Mouse (Mus musculus): ENCODE measurements around the gene Stox2.
A peak's percentile ranks its signal among the peaks of the same experiment; 100 is the strongest.

The Stox2 gene

GRCm38 (mm10) chr8:47242207-47243004 lies 203.8 kb downstream of the Stox2 start:
- peak; percentile 77 for DNase-seq (ENCODE audit: low spot score)

DNA sequence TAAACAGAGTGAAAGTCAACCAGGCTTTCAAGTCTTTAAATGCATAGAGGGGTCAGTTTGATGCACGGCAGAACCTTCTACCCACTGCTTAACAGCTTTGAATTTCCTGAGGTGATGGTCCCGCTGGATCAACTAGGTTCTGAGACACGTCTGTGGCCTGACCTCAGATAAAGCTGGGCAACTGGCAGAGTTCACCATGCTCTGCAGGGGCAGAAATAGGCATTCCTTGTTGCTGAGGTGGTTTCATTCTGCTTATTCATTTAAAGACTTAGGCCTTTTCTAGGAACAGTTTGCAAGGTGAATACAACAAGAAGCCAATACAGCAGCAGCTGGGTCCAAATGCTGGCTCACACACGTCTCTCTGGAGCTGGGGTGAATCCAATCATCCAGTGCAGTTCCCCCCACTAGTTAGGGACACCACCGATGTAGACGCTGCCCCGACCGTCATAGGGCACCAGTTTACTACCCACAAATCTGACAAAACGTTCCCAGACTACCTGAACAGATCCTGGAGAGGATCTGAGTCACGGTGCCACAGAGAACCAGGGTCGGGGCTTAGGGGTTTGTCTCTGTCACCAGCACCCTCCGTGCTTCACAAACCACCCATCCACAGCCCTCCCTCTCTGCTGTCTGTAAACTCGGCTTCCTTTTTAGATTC lies 204.6 kb downstream of the Stox2 start:
- DNase-seq (ENCODE audit: low spot score) = no peak

DNA sequence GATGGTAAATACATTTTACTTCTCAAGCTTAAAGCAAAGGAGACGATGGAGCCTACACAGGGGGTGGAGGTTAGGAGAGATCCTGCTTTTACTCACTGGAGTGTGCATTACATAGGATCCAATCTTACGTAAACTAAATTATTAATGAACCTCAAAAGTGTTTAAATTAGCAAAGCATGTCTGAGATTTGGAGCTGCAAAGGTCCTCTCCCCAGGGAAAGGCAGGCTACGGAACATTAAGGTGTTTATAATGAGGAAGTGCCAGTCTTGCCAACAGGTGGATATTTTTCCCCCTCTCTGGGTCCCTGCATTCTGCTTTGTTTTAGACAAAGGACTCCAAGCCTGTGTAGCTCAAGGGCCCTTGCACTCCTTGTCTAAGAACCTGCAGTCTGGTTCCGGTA lies 205.3 kb downstream of the Stox2 start:
- no peak for DNase-seq (ENCODE audit: low spot score)

GRCm38 (mm10) chr8:47240266-47240665 lies 205.9 kb downstream of the Stox2 start:
- no peak for DNase-seq (ENCODE audit: low spot score)

DNA sequence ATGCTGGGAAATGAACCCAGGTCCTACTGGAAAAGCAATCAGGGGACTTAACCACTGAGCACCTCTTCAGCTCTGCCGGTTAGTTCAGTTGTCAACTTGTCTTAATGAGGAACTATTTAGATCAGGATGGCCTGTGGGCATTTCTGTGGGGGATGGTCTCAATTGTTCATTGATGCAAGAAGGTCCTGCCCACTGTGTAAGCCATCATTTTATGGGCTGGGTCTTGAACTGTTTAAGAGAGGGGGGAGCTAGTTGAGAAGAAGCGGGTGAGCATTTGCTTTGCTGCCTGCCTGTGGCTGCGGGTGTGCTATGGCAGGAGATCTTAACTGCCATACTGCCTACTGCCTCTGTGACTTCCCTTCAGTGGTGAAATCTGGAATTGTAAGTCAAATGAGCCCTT lies 214.1 kb downstream of the Stox2 start:
- DNase-seq (ENCODE audit: low spot score) = no peak

- no peak for DNase-seq (ENCODE audit: low spot score)
Measured at GRCm38 (mm10) chr8:47230057-47230456, 216.1 kb downstream of the Stox2 start.

GRCm38 (mm10) chr8:47221851-47222250 lies 224.3 kb downstream of the Stox2 start:
- no peak for DNase-seq (ENCODE audit: low spot score)

GRCm38 (mm10) chr8:47221191-47221590 lies 225.0 kb downstream of the Stox2 start:
- no peak for DNase-seq (ENCODE audit: low spot score)

GRCm38 (mm10) chr8:47220390-47220789 lies 225.8 kb downstream of the Stox2 start:
- DNase-seq (ENCODE audit: low spot score) = no peak

GRCm38 (mm10) chr8:47218536-47218935 lies 227.6 kb downstream of the Stox2 start:
- no peak for DNase-seq (ENCODE audit: low spot score)

DNA sequence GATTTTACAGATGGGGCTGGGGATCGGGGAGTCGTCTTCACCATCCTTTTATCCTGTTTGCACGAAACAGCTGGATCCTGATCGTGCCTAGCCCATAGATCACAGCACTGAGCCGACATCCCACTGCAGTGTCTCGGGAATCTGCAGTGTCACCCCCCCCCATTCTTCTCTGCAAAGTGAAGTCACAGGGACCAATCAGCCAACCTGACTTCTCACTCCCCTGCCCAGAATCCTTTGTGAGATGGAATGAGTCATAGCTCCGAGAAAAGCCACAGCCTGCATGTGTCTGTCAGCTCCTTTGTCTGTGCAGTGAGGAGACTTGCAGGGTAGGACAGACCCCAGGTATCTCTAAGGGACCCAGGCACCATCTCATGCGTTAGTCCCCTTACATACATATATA lies 228.1 kb downstream of the Stox2 start:
- no peak for DNase-seq (ENCODE audit: low spot score)

- no peak for DNase-seq (ENCODE audit: low spot score)
Measured at GRCm38 (mm10) chr8:47212124-47212523, 234.0 kb downstream of the Stox2 start.

GRCm38 (mm10) chr8:47211226-47211625 lies 234.9 kb downstream of the Stox2 start:
- no peak for DNase-seq (ENCODE audit: low spot score)

DNA sequence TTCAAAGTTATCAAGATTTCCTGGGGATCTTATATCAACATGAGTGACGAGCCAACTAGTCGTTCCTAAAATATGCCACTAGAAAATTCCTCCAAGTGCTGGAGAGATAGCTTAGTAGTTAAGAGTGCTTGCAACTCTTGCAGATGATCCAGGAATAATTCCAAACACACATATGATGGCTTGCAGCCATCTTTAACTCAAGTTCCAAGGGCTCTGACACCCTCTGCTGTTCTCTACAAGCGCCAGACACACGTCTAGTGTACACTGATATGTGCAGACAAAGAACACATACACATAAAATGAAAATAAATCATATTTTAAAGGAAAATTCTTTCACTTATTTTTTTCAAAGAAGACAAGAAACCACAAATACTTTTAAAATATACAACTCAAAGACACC lies 237.9 kb downstream of the Stox2 start:
- no peak for DNase-seq (ENCODE audit: low spot score)

DNA sequence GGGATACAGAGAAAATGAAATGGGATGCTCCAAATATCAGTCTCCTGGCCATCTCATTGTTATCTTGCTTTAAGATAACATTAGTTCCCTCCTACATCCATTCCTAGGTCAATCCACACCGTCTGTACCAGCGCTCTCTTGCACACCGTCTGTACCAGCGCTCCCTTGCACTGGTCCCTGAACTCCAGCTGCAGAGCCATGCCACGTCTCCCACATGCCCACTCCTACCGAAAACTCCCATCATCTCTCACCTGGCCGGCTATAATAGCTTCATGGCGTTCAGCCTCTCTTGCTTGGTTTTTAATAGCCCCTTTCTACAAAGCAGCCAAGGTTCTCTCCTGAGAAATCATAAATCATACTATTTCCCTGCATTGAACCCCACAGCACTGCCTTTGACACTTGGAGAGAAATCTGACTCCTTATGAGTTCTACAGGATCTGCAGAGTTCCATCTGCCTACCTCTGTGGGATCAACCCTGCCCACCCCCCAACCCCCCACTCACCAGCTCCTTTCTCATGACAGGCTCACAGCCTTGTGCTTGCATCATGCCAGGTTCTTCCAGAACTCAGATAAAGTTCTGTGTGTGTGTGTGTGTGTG lies 239.4 kb downstream of the Stox2 start:
- no peak for DNase-seq (ENCODE audit: low spot score)

DNA sequence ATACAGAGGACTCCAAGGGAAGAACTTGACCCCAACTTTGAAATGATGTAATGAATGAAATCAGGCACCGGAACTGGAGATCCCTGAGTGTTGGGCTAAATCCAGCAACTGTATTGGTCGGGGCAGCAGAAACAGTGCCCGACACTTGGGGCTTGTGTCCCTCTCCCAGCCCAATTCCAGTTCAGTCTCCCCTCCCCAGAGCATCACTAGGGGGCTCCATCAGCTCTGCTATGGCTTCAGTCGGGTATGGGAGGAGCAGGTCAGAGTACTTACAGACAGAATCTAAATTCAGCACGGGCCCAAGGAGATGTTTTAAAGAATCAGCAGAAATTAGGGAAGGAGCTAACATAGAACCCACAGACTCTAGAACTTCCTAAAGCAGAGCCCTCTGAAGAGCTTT lies 240.7 kb downstream of the Stox2 start:
- DNase-seq (ENCODE audit: low spot score) = no peak

DNA sequence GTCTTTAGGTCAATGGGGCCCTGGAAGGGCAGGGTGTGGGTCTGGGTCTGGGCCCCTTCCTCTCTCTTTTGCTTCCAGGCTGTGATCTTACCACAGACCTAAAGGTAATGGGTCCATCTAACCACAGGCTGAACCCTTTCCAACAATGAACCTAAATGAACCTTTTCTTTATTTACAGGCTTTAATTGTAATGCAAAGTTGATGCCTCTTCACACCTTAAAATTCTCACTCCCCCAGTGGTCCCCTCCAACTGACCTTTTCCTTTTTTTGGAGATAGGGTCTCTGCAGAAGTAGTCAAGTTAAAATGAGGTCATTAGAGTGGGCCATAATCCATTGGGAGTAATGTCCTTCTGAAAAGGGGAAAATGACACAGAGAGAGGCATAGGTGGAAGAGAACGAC lies 249.8 kb downstream of the Stox2 start:
- no peak for DNase-seq (ENCODE audit: low spot score)

- no peak for DNase-seq (ENCODE audit: low spot score)
Measured at GRCm38 (mm10) chr8:47193321-47193996, 252.7 kb downstream of the Stox2 start.

GRCm38 (mm10) chr8:47191444-47192365 lies 254.5 kb downstream of the Stox2 start:
- no peak for DNase-seq (ENCODE audit: low spot score)

- no peak for DNase-seq (ENCODE audit: low spot score)
Measured at GRCm38 (mm10) chr8:47185396-47185795, 260.8 kb downstream of the Stox2 start.

GRCm38 (mm10) chr8:47182771-47183558 lies 263.2 kb downstream of the Stox2 start:
- no peak for DNase-seq (ENCODE audit: low spot score)

All from testis, postnatal 14 days (tissue).